33 mouse cellular contexts compared by ENCODE assay signal in the genomic region with DNA sequence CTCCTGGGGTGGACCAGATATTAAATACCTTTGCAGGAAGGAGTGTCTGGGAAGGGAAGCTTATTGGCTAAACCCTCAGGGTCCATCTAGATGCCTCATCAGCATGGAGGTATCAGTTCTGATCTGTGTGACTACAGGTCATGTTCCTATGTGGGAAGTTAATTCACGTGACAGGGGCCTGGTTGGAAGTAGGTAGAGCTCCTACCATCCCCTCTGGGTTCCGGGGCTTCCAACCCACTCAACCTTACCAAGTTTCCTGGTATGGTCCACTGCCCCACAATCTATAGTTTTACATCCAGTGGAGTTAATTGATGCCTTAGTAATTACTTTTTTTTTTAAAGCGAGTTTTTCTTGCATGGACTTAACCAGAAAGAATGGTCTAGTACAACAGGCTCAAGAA.
"Had no signal": no experiment of that assay in that cellular context is flagged by ENCODE, and none has a peak within 500 bp of the region (broad histone marks: within the 10 kb centered on the region; RNA-seq: fewer than 3 reads in every experiment).

No protein-coding gene starts in this region.

- H3K9ac ChIP-seq: heart, embryonic 12.5 days; heart, embryonic 13.5 days; heart, embryonic 15.5 days; hindbrain, embryonic 12.5 days; hindbrain, embryonic 13.5 days; hindbrain, embryonic 14.5 days; hindbrain, embryonic 15.5 days; intestine, embryonic 15.5 days had no signal

- H3K4me2 ChIP-seq: heart, embryonic 11.5 days; heart, embryonic 12.5 days; heart, embryonic 13.5 days; heart, embryonic 15.5 days; hindbrain, embryonic 12.5 days; hindbrain, embryonic 13.5 days; hindbrain, embryonic 14.5 days; hindbrain, embryonic 15.5 days; intestine, embryonic 15.5 days had no signal

- DNase-seq: heart, adult 2 months; heart, postnatal 10 days; heart, postnatal 14 days; heart, postnatal 36 days; heart, postnatal 4 days; kidney, adult 11 months; kidney, adult 18-20 months; kidney, adult 8-10 months; kidney, adult 9 months; kidney, postnatal 14 days; kidney, postnatal 36 days; kidney, postnatal 4 days; layer of hippocampus, adult 9-11 months; layer of hippocampus, postnatal 36 days had no signal

- H3K4me1 ChIP-seq: heart, embryonic 15.5 days had no signal

- H3K27ac ChIP-seq: heart, adult 2 months; heart, embryonic 10.5 days; heart, embryonic 13.5 days; heart, embryonic 15.5 days; hindbrain, embryonic 12.5 days; hindbrain, embryonic 13.5 days; hindbrain, embryonic 14.5 days; hindbrain, embryonic 15.5 days; hindbrain, postnatal 0 days; intestine, embryonic 15.5 days; kidney, postnatal 0 days; layer of hippocampus, adult 2 months; left cerebral cortex, adult 2 months had no signal

- H3K36me3 ChIP-seq: heart, embryonic 10.5 days; heart, embryonic 12.5 days; heart, embryonic 13.5 days; heart, embryonic 15.5 days; hindbrain, embryonic 10.5 days; hindbrain, embryonic 12.5 days; hindbrain, embryonic 13.5 days; hindbrain, embryonic 15.5 days; intestine, embryonic 15.5 days had no signal

- H3K9me3 ChIP-seq: heart, embryonic 10.5 days; heart, embryonic 12.5 days; heart, embryonic 13.5 days; heart, embryonic 15.5 days; hindbrain, embryonic 10.5 days; hindbrain, embryonic 12.5 days; hindbrain, embryonic 13.5 days; hindbrain, embryonic 15.5 days; intestine, embryonic 15.5 days had no signal

- H3K4me3 ChIP-seq: heart, adult 2 months; heart, embryonic 10.5 days; heart, embryonic 12.5 days; heart, embryonic 13.5 days; heart, embryonic 15.5 days; hindbrain, embryonic 10.5 days; hindbrain, embryonic 12.5 days; hindbrain, embryonic 13.5 days; hindbrain, embryonic 15.5 days; intestine, embryonic 15.5 days; layer of hippocampus, adult 2 months; left cerebral cortex, adult 2 months had no signal

- ATAC-seq: hindbrain, embryonic 16.5 days; hindbrain, postnatal 0 days; inflammation-experienced regulatory T-cells, adult 6 months; intestine, embryonic 15.5 days; intestine, embryonic 16.5 days; intestine, postnatal 0 days had no signal

- H3K27me3 ChIP-seq: hindbrain, embryonic 12.5 days; hindbrain, embryonic 13.5 days; hindbrain, embryonic 15.5 days; intestine, embryonic 15.5 days had no signal
